Mouse (Mus musculus) erythroblast, embryonic 14.5 days (primary cell): Measurements from ENCODE around the gene Cpa4.

Experiments used
- GATA1 ChIP-seq: IDR thresholded peaks from 2 replicates; pipeline ENCODE4 v1.6.1; 2012; ENCODE audit warnings: low read length, inconsistent platforms, mixed read lengths
- TAL1 ChIP-seq: IDR thresholded peaks from 3 replicates; pipeline ENCODE4 v1.6.1; 2012; ENCODE audit warnings: low read length, inconsistent platforms, mixed read lengths

- TF ChIP-seq TAL1 (no peak), GATA1 (no peak)
These were observed 5.2 kb downstream of the Cpa4 start for GRCm38 (mm10) chr6:30573380-30573779.
